Mouse (Mus musculus) forebrain, embryonic 11.5 days (tissue): ENCODE measurements at regions not wholly inside any gene's neighbourhood (a gene's known extent, or its start where the extent isn't known, plus 50 kb on each side); places are given as distances from the start of the nearest gene placed in this dataset.

Source experiments
- ATAC-seq: fragments of 200-750 bp; cut with Nextera tagmentation; replicated peaks from 2 replicates; pipeline ENCODE4 v1.8.0; 2017; ENCODE audit warnings: moderate TSS enrichment; ENCODE audit not compliant: low FRiP score
- DNase-seq: peaks from one replicate; pipeline ENCODE4 v3.0.0-alpha.2; 2017; ENCODE audit warnings: low spot score
- H3K27ac ChIP-seq: fragments of 300-500 bp; sonication (generic); 2 replicates; pipeline ENCODE4 v1.5.1; 2014; ENCODE audit warnings: low read depth, low read length
- H3K27me3 ChIP-seq: fragments of 300-500 bp; sonication (generic); 2 replicates; pipeline ENCODE4 v1.6.1; 2014; ENCODE audit warnings: mild to moderate bottlenecking, low read length, mixed read lengths; ENCODE audit not compliant: control insufficient read depth, insufficient read depth
- H3K36me3 ChIP-seq: fragments of 300-500 bp; sonication (generic); 2 replicates; pipeline ENCODE4 v1.6.1; 2014; ENCODE audit warnings: mild to moderate bottlenecking, low read length, moderate library complexity, mixed read lengths; ENCODE audit not compliant: control insufficient read depth, insufficient read depth
- H3K4me1 ChIP-seq: fragments of 300-500 bp; sonication (generic); replicated peaks from 2 replicates; pipeline ENCODE4 v1.6.1; 2014; ENCODE audit warnings: low read length, mixed read lengths; ENCODE audit not compliant: control insufficient read depth, insufficient read depth
- H3K4me2 ChIP-seq: fragments of 300-500 bp; sonication (generic); 2 replicates; pipeline ENCODE4 v1.6.1; 2014; ENCODE audit warnings: low read depth, mild to moderate bottlenecking, low read length, moderate library complexity, mixed read lengths; ENCODE audit not compliant: severe bottlenecking
- H3K4me3 ChIP-seq: fragments of 300-500 bp; sonication (generic); 2 replicates; pipeline ENCODE4 v1.5.1; 2014; ENCODE audit warnings: low read depth, low read length
- H3K9ac ChIP-seq: fragments of 300-500 bp; sonication (generic); 2 replicates; pipeline ENCODE4 v1.6.1; 2014; ENCODE audit warnings: low read length
- H3K9me3 ChIP-seq: fragments of 300-500 bp; sonication (generic); 2 replicates; pipeline ENCODE4 v1.6.1; 2016; ENCODE audit warnings: low read length, mixed read lengths; ENCODE audit not compliant: control insufficient read depth
- WGBS: fragments of 180-500 bp; shearing (Covaris S2); extraction: QIAGEN DNeasy Blood & Tissue Kit; methylation state at CpG from one replicate; pipeline ENCODE4 v1.1.7; 2014; 5-methylcytosine and 5-hydroxymethylcytosine counted together

DNA sequence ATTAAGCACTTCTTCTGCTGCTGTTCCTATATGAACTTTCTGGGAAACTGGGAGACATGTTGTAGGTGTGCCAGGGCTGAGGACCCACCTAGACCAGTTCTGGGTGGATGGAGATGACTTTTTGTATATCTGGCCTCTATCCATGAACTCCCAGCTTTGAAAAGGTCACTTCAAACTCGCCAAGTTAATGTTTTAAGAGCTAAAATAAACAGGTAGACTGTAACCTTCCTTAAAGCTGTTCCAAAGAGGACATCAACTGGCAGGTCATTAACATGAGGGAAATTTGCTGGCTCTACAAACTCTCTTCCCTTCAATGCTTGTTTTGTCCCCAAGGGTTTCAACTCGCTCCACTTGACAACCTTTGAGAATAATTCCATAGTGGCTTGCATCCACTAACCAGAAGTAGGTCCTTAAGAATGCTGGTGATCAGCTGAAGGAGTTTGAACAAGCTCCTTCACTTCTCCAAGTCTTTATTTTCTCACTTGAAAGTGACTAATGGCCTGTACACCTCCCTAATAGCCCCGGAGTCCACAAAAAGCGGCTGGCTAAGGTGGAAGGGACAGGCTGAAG lies 98.1 kb downstream of the Adamts15 start:
- WGBS = 76% methylated on average over 4 of the region's 4 CpGs
- H3K27ac ChIP-seq = no peak overlapping the region

GRCm38 (mm10) chr9:30820806-30821375 lies 101.4 kb downstream of the Adamts15 start:
- Histone ChIP-seq H3K4me2 (no peak overlapping the region), H3K4me1 (no peaks in the 10 kb centered on the region), H3K27ac (no peak overlapping the region), H3K27me3 (no peaks in the 10 kb centered on the region), H3K4me3 (no peak overlapping the region), H3K36me3 (no peaks in the 10 kb centered on the region), H3K9me3 (no peaks in the 10 kb centered on the region), H3K9ac (no peak overlapping the region)
- WGBS = 91% methylated on average over 2 of the region's 2 CpGs
- ATAC-seq (no peak), DNase-seq (no peak)

More for the DNA sequence above, 98.1 kb downstream of the Adamts15 start:
- Histone ChIP-seq H3K9me3 (no peaks in the 10 kb centered on the region), H3K36me3 (no peaks in the 10 kb centered on the region), H3K9ac (no peak overlapping the region), H3K27me3 (no peaks in the 10 kb centered on the region), H3K4me1 (no peaks in the 10 kb centered on the region), H3K4me2 (no peak overlapping the region), H3K4me3 (no peak overlapping the region)
- no peak for DNase-seq
- no peak for ATAC-seq

- Histone ChIP-seq H3K36me3 (no peaks in the 10 kb centered on the region), H3K9me3 (no peaks in the 10 kb centered on the region), H3K4me3 (no peak overlapping the region), H3K9ac (no peak overlapping the region), H3K27ac (no peak overlapping the region), H3K4me1 (no peaks in the 10 kb centered on the region), H3K27me3 (no peaks in the 10 kb centered on the region), H3K4me2 (no peak overlapping the region)
- ATAC-seq = no peak
- no peak for DNase-seq
- WGBS = 76% methylated on average over 4 of the region's 4 CpGs
Measured at GRCm38 (mm10) chr9:30813246-30813645, 109.0 kb downstream of the Adamts15 start.

GRCm38 (mm10) chr9:30810843-30811242 lies 111.4 kb downstream of the Adamts15 start:
- WGBS = 32% methylated on average over 1 of the region's 1 CpGs
- ATAC-seq = no peak
- Histone ChIP-seq H3K9ac (no peak overlapping the region), H3K36me3 (no peaks in the 10 kb centered on the region), H3K9me3 (no peaks in the 10 kb centered on the region), H3K4me1 (no peaks in the 10 kb centered on the region), H3K4me2 (no peak overlapping the region), H3K4me3 (no peak overlapping the region), H3K27me3 (no peaks in the 10 kb centered on the region), H3K27ac (no peak overlapping the region)
- no peak for DNase-seq

DNA sequence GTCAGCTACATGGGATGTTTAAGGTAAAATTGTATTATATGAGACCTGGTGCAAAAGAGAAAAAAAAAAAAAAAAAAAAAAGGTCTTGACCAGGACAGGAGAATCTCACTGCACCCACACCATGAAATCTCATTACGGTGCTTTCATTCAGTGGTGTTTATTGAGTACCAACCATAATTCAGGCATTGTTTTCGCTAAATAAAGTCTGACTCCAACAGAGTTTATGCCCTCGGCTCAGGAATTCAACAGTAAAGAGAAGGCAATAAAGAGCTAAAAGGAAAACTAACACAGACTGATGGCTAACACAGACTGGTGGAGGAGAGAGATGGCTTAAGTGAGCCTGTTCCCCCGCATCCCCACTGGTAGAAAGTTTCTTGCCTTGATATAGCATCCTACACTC lies 112.0 kb downstream of the Adamts15 start:
- H3K27me3 ChIP-seq = no peaks in the 10 kb centered on the region
- DNase-seq = no peak
- no peaks in the 10 kb centered on the region for H3K9me3 ChIP-seq
- no peaks in the 10 kb centered on the region for H3K4me1 ChIP-seq
- H3K9ac ChIP-seq = no peak overlapping the region
- H3K27ac ChIP-seq = no peak overlapping the region
- H3K4me3 ChIP-seq = no peak overlapping the region
- no peak for ATAC-seq
- no peaks in the 10 kb centered on the region for H3K36me3 ChIP-seq
- no peak overlapping the region for H3K4me2 ChIP-seq
- WGBS = 65% methylated on average over 4 of the region's 4 CpGs

GRCm38 (mm10) chr9:30808863-30809491 lies 113.3 kb downstream of the Adamts15 start:
- Histone ChIP-seq H3K9ac (no peak overlapping the region), H3K36me3 (no peaks in the 10 kb centered on the region), H3K4me3 (no peak overlapping the region), H3K4me2 (no peak overlapping the region), H3K9me3 (no peaks in the 10 kb centered on the region), H3K27me3 (no peaks in the 10 kb centered on the region), H3K4me1 (no peaks in the 10 kb centered on the region), H3K27ac (no peak overlapping the region)
- ATAC-seq = no peak
- 83% methylated on average over 11 of the region's 11 CpGs for WGBS
- DNase-seq = no peak

- DNase-seq = no peak
- Histone ChIP-seq H3K4me1 (no peaks in the 10 kb centered on the region), H3K4me2 (no peak overlapping the region), H3K27me3 (no peaks in the 10 kb centered on the region), H3K4me3 (no peak overlapping the region), H3K9ac (no peak overlapping the region), H3K27ac (no peak overlapping the region), H3K9me3 (no peaks in the 10 kb centered on the region), H3K36me3 (no peaks in the 10 kb centered on the region)
- ATAC-seq = no peak
- WGBS = 90% methylated on average over 10 of the region's 10 CpGs
Measured at GRCm38 (mm10) chr9:30803755-30804532, 118.3 kb downstream of the Adamts15 start.

- no peaks in the 10 kb centered on the region for H3K9me3 ChIP-seq
- no peaks in the 10 kb centered on the region for H3K36me3 ChIP-seq
- H3K27ac ChIP-seq = no peak overlapping the region
- H3K27me3 ChIP-seq = no peaks in the 10 kb centered on the region
- ATAC-seq (no peak), DNase-seq (no peak)
- WGBS = 78% methylated on average over 3 of the region's 3 CpGs
- H3K4me3 ChIP-seq = no peak overlapping the region
- no peak overlapping the region for H3K4me2 ChIP-seq
- no peak overlapping the region for H3K9ac ChIP-seq
- H3K4me1 ChIP-seq = no peaks in the 10 kb centered on the region
Measured at GRCm38 (mm10) chr9:30802826-30803225, 119.4 kb downstream of the Adamts15 start.
